Mouse (Mus musculus) testis, adult 2 months (tissue): ENCODE measurements around the gene Rab7b.

Experiments used
- CTCF ChIP-seq: fragments of 200-500 bp; IDR thresholded peaks from 2 replicates; pipeline ENCODE4 v1.5.1; 2012; ENCODE audit warnings: low read depth, mild to moderate bottlenecking, inconsistent platforms, low read length, moderate library complexity; ENCODE audit not compliant: control insufficient read depth, insufficient read depth, insufficient replicate concordance
- POLR2A ChIP-seq: fragments of 200-500 bp; IDR thresholded peaks from 2 replicates; pipeline ENCODE4 v1.6.1; 2012; ENCODE audit warnings: low read depth, mild to moderate bottlenecking, inconsistent platforms, low read length, moderate library complexity; ENCODE audit not compliant: control insufficient read depth

DNA sequence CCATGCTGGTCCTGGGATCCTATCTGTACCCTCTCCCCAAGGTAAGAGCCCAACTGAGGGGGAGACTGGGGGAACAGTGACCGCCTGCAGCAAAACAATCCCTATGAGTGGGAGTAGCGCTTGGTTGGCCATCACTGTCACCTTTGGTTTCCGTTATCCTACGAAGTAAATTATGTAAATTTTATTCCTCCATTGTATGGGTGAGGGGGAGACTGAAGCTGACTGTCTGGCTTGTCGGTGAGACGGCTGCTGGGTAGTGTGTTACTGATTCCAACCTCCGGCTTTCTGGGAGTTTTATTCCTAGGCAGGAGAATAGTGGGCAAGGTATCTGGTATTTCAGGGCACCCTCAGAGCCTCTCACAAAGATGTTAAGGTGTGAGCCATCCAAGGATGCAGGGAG lies 70.3 kb downstream of the Rab7b start:
- TF ChIP-seq CTCF (no peak), POLR2A (no peak)
